Mouse (Mus musculus) cerebellum, adult 2 months (tissue): ENCODE data around the gene Tmub2.

ENCODE experiments used
- CTCF ChIP-seq: fragments of 200-500 bp; IDR thresholded peaks from 2 replicates; pipeline ENCODE4 v1.5.1; 2011; ENCODE audit warnings: low read depth, mild to moderate bottlenecking, control low read depth, low read length, moderate library complexity, borderline replicate concordance; ENCODE audit not compliant: insufficient read depth
- POLR2A ChIP-seq: fragments of 200-500 bp; IDR thresholded peaks from 2 replicates; pipeline ENCODE4 v1.6.1; 2011; ENCODE audit warnings: low read length, control low read depth, borderline replicate concordance; ENCODE audit not compliant: insufficient read depth

DNA sequence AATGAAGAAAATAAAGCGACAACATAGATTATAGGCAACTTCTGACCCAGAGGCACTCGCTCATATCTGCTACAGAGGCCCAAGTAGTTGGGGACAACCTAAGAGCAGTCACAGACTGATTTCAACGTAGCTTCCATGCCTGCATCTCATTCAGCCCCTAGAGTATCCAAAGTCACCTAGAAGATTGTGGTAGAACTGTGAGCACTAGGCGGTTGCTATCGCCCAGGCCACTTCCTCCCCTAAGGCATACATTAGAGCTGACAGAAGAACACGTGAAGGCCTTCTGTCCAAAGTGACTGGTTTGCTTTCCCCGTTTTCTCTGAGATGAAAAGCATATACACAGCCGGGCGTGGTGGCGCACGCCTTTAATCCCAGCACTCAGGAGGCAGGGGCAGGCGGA lies 29.6 kb downstream of the Tmub2 start:
- no peak for TF ChIP-seq CTCF
- TF ChIP-seq POLR2A: no peak
